Mouse (Mus musculus) intestine, postnatal 0 days (tissue): ENCODE measurements around the gene Dnajb3. TPM values are rescaled to one million over a fixed set of nuclear protein-coding genes. Genes with fewer than 3 reads are reported as not detected.
A peak's percentile ranks its signal among the peaks of the same experiment; 100 is the strongest.

ENCODE experiments used
- ATAC-seq: fragments of 200-750 bp; cut with Nextera tagmentation; 2 replicates; pipeline ENCODE4 v1.8.0; 2017; ENCODE audit warnings: mild to moderate bottlenecking, moderate TSS enrichment, moderate library complexity
- H3K27ac ChIP-seq: fragments of 300-500 bp; sonication (generic); 2 replicates; pipeline ENCODE4 v1.5.1; 2014; ENCODE audit warnings: mild to moderate bottlenecking, low read depth, low read length, moderate library complexity
- H3K27me3 ChIP-seq: fragments of 300-500 bp; sonication (generic); replicated peaks from 2 replicates; pipeline ENCODE4 v1.6.1; 2014; ENCODE audit warnings: low read length, mixed read lengths; ENCODE audit not compliant: control insufficient read depth, insufficient read depth
- H3K36me3 ChIP-seq: fragments of 300-500 bp; sonication (generic); 2 replicates; pipeline ENCODE4 v1.6.1; 2014; ENCODE audit warnings: mild to moderate bottlenecking, moderate library complexity; ENCODE audit not compliant: control insufficient read depth, insufficient read depth
- H3K4me1 ChIP-seq: fragments of 300-500 bp; sonication (generic); replicated peaks from 2 replicates; pipeline ENCODE4 v1.6.1; 2014; ENCODE audit warnings: antibody characterized with exemption, low read length, mixed read lengths; ENCODE audit not compliant: control insufficient read depth, insufficient read depth
- H3K4me2 ChIP-seq: fragments of 300-500 bp; sonication (generic); replicated peaks from 2 replicates; pipeline ENCODE4 v1.6.1; 2014; ENCODE audit warnings: low read depth, mild to moderate bottlenecking, moderate library complexity
- H3K4me3 ChIP-seq: fragments of 300-500 bp; sonication (generic); 2 replicates; pipeline ENCODE4 v1.5.1; 2014; ENCODE audit warnings: low read depth, low read length
- H3K9ac ChIP-seq: fragments of 300-500 bp; sonication (generic); 2 replicates; pipeline ENCODE4 v1.6.1; 2014; ENCODE audit warnings: mild to moderate bottlenecking, low read depth, low read length
- H3K9me3 ChIP-seq: fragments of 300-500 bp; sonication (generic); 2 replicates; pipeline ENCODE4 v1.6.1; 2016; ENCODE audit warnings: mixed run types; ENCODE audit not compliant: control insufficient read depth
- CTCF ChIP-seq: sonication (generic); IDR thresholded peaks from 2 replicates; pipeline ENCODE4 v1.5.1; 2016; ENCODE audit warnings: low read depth, mild to moderate bottlenecking, control low read depth, antibody characterized with exemption, moderate library complexity
- WGBS: fragments of 180-500 bp; shearing (Covaris S2); extraction: QIAGEN DNeasy Blood & Tissue Kit; methylation state at CpG from one replicate; pipeline ENCODE4 v1.1.7; 2014; 5-methylcytosine and 5-hydroxymethylcytosine counted together
- polyA plus RNA-seq: library from polyadenylated mRNA; unstranded; fragments of >200 nt; fragmentation: Nextera tagmentation; extraction: Ambion mirVana; gene quantifications from 2 replicates; pipeline ENCODE4 v1.2.1, GENCODE M21; 2015

Gene Dnajb3
- 11.5 and 13.7 TPM in 2 replicates for polyA plus RNA-seq

GRCm38 (mm10) chr1:88205294-88205922, at the start of gene Dnajb3:
Gene Dnajb3, minus strand, starts transcription at chr1:88205782.
- H3K9me3 ChIP-seq = no peaks in the 10 kb centered on the region
- 9% methylated on average over 62 of the region's 62 CpGs for WGBS
- peaks cover 4% of the 10 kb centered on the region; the same call in 1 of the 2 replicates for H3K4me1 ChIP-seq
- peak within 1 kb of the TSS; percentile 69 for H3K27ac ChIP-seq
- peak within 1 kb of the TSS; percentile 58 for H3K9ac ChIP-seq
- peak within 1 kb of the TSS; percentile 35 for H3K4me3 ChIP-seq
- H3K27me3 ChIP-seq = no peaks in the 10 kb centered on the region
- H3K4me2 ChIP-seq = peak within 1 kb of the TSS; percentile 70
- no peaks in the 10 kb centered on the region for H3K36me3 ChIP-seq
- peak; percentile 71 for ATAC-seq
- TF ChIP-seq CTCF = peak; percentile 29; the same call in 1 of the 2 replicates

- Histone ChIP-seq H3K9me3 (peaks cover 22% of the 10 kb centered on the region), H3K27ac (no peak overlapping the region), H3K9ac (no peak overlapping the region), H3K36me3 (peaks cover 7% of the 10 kb centered on the region; the same call in 1 of the 2 replicates), H3K4me2 (no peak overlapping the region), H3K27me3 (no peaks in the 10 kb centered on the region), H3K4me3 (no peak overlapping the region), H3K4me1 (peaks cover 3% of the 10 kb centered on the region)
- 85% methylated on average over 12 of the region's 12 CpGs for WGBS
- no peak for TF ChIP-seq CTCF
- ATAC-seq = no peak
Measured at GRCm38 (mm10) chr1:88254793-88255465, 49.3 kb upstream of the Dnajb3 start.

- no peaks in the 10 kb centered on the region for H3K4me1 ChIP-seq
- no peak overlapping the region for H3K4me2 ChIP-seq
- H3K27me3 ChIP-seq = no peaks in the 10 kb centered on the region
- 69% methylated on average over 6 of the region's 6 CpGs for WGBS
- TF ChIP-seq CTCF = no peak
- ATAC-seq = peak; percentile 44
- no peak overlapping the region for H3K9ac ChIP-seq
- H3K4me3 ChIP-seq = no peak overlapping the region
- H3K27ac ChIP-seq = no peak overlapping the region
- peaks cover 25% of the 10 kb centered on the region for H3K9me3 ChIP-seq
- H3K36me3 ChIP-seq = no peaks in the 10 kb centered on the region
Measured at GRCm38 (mm10) chr1:88253540-88253939, 48.0 kb upstream of the Dnajb3 start.

GRCm38 (mm10) chr1:88253106-88253505, 47.5 kb upstream of the Dnajb3 start:
- TF ChIP-seq CTCF = no peak
- ATAC-seq = peak; percentile 17; the same call in 1 of the 2 replicates
- Histone ChIP-seq H3K36me3 (no peaks in the 10 kb centered on the region), H3K27me3 (no peaks in the 10 kb centered on the region), H3K9me3 (peaks cover 25% of the 10 kb centered on the region), H3K4me3 (no peak overlapping the region), H3K27ac (no peak overlapping the region), H3K4me1 (no peaks in the 10 kb centered on the region), H3K9ac (no peak overlapping the region), H3K4me2 (no peak overlapping the region)
- WGBS = 66% methylated on average over 8 of the region's 8 CpGs

GRCm38 (mm10) chr1:88250023-88250422, 44.4 kb upstream of the Dnajb3 start:
- Histone ChIP-seq H3K4me1 (no peaks in the 10 kb centered on the region), H3K27ac (no peak overlapping the region), H3K4me3 (no peak overlapping the region), H3K9me3 (peaks cover 43% of the 10 kb centered on the region), H3K27me3 (no peaks in the 10 kb centered on the region), H3K36me3 (no peaks in the 10 kb centered on the region), H3K9ac (no peak overlapping the region), H3K4me2 (no peak overlapping the region)
- WGBS = 78% methylated on average over 5 of the region's 5 CpGs
- no peak for ATAC-seq
- no peak for TF ChIP-seq CTCF

GRCm38 (mm10) chr1:88249596-88249995, 44.0 kb upstream of the Dnajb3 start:
- Histone ChIP-seq H3K9me3 (peaks cover 43% of the 10 kb centered on the region), H3K4me2 (no peak overlapping the region), H3K4me1 (no peaks in the 10 kb centered on the region), H3K36me3 (no peaks in the 10 kb centered on the region), H3K9ac (no peak overlapping the region), H3K27ac (no peak overlapping the region), H3K4me3 (no peak overlapping the region), H3K27me3 (no peaks in the 10 kb centered on the region)
- no peak for ATAC-seq
- no peak for TF ChIP-seq CTCF
- 80% methylated on average over 7 of the region's 7 CpGs for WGBS
